Mouse (Mus musculus) c-Kit-positive CD71-positive TER-119-negative erythroid progenitor cells, embryonic 14.5 days (primary cell): ENCODE data around the gene Palld.

Source experiments
- DNase-seq: peaks from one replicate; pipeline ENCODE4 v3.0.0-alpha.2; 2013; ENCODE audit warnings: low read depth

The Palld gene

GRCm38 (mm10) chr8:61587731-61588130 is 314.8 kb downstream of the Palld start:
- DNase-seq, result no peak

- DNase-seq, result no peak
These were observed 316.0 kb downstream of the Palld start for GRCm38 (mm10) chr8:61586529-61586928.

GRCm38 (mm10) chr8:61585746-61586145 is 316.7 kb downstream of the Palld start:
- DNase-seq, result no peak

- DNase-seq, result no peak
These were observed 317.6 kb downstream of the Palld start for GRCm38 (mm10) chr8:61584714-61585383.

GRCm38 (mm10) chr8:61582547-61582946 is 319.9 kb downstream of the Palld start:
- DNase-seq, result no peak

GRCm38 (mm10) chr8:61581259-61581658 is 321.2 kb downstream of the Palld start:
- DNase-seq, result no peak

GRCm38 (mm10) chr8:61579831-61580230 is 322.7 kb downstream of the Palld start:
- DNase-seq, result no peak

- DNase-seq, result no peak
These were observed 323.7 kb downstream of the Palld start for GRCm38 (mm10) chr8:61578754-61579153.

GRCm38 (mm10) chr8:61575096-61575653 is 327.3 kb downstream of the Palld start:
- no peak for DNase-seq

GRCm38 (mm10) chr8:61574526-61574925 is 328.0 kb downstream of the Palld start:
- DNase-seq, result no peak

GRCm38 (mm10) chr8:61573179-61573937 is 329.1 kb downstream of the Palld start:
- DNase-seq, result no peak

GRCm38 (mm10) chr8:61572697-61573096 is 329.8 kb downstream of the Palld start:
- no peak for DNase-seq

GRCm38 (mm10) chr8:61570637-61571036 is 331.9 kb downstream of the Palld start:
- DNase-seq, result no peak

- no peak for DNase-seq
These were observed 332.8 kb downstream of the Palld start for GRCm38 (mm10) chr8:61569721-61570120.

- no peak for DNase-seq
These were observed 333.3 kb downstream of the Palld start for GRCm38 (mm10) chr8:61569211-61569610.

- DNase-seq, result no peak
These were observed 339.1 kb downstream of the Palld start for GRCm38 (mm10) chr8:61563378-61563777.

- DNase-seq, result no peak
These were observed 339.9 kb downstream of the Palld start for GRCm38 (mm10) chr8:61562626-61563025.

- DNase-seq, result no peak
These were observed 341.3 kb downstream of the Palld start for GRCm38 (mm10) chr8:61561220-61561619.

GRCm38 (mm10) chr8:61559979-61560378 is 342.5 kb downstream of the Palld start:
- no peak for DNase-seq

GRCm38 (mm10) chr8:61559450-61559849 is 343.0 kb downstream of the Palld start:
- DNase-seq, result no peak

- no peak for DNase-seq
These were observed 344.2 kb downstream of the Palld start for GRCm38 (mm10) chr8:61558051-61558846.

GRCm38 (mm10) chr8:61557036-61557435 is 345.5 kb downstream of the Palld start:
- DNase-seq, result no peak
